Comparison of ENCODE assay signal across 8 mouse cellular contexts in genomic region chr15:8108360-8108965, GRCm38 (mm10). TPM values are rescaled to one million over a fixed set of nuclear protein-coding genes. Genes with fewer than 3 reads are reported as not detected.
DNase-seq lines count a peak whose midpoint lies in the region; ATAC-seq and TF ChIP-seq lines count a peak whose summit lies in the region.

No protein-coding gene starts in this region.

- intact Hi-C loops in left cerebral cortex, adult 2 months (cut with DNase I): loop anchor here (5.0 kb wide), 1 partner anchor 1029 kb away; no protein-coding TSS in a partner anchor
- intact Hi-C loops in left cerebral cortex, postnatal 4 days (cut with DNase I): no loop called here

- TF ChIP-seq CTCF in left cerebral cortex, adult 2 months (IDR thresholded peaks at IDR 0.05): no peak

- H3K36me3 ChIP-seq in embryonic facial prominence, embryonic 13.5 days: peaks cover 19% of the 10 kb centered on the region
- peaks cover 17% of the 10 kb centered on the region for H3K36me3 ChIP-seq in intestine, embryonic 14.5 days (ENCODE audit: control insufficient read depth, insufficient read depth, low read length)
- H3K36me3 ChIP-seq in neural tube, embryonic 12.5 days: peaks cover 13% of the 10 kb centered on the region

- H3K27me3 ChIP-seq in embryonic facial prominence, embryonic 13.5 days: no peaks in the 10 kb centered on the region
- no peaks in the 10 kb centered on the region for H3K27me3 ChIP-seq in intestine, embryonic 14.5 days (replicated peaks; ENCODE audit: control insufficient read depth, insufficient read depth, low read length)
- H3K27me3 ChIP-seq in neural tube, embryonic 12.5 days (replicated peaks): no peaks in the 10 kb centered on the region

- H3K4me1 ChIP-seq in embryonic facial prominence, embryonic 13.5 days: peaks cover 8% of the 10 kb centered on the region
- H3K4me1 ChIP-seq in intestine, embryonic 14.5 days (replicated peaks; ENCODE audit: control insufficient read depth, insufficient read depth, low read length): peaks cover 10% of the 10 kb centered on the region; the same call in 1 of the 2 replicates
- H3K4me1 ChIP-seq in neural tube, embryonic 12.5 days: peaks cover 13% of the 10 kb centered on the region

- peak overlapping the region; percentile 90 for H3K4me3 ChIP-seq in left cerebral cortex, adult 2 months
- peak overlapping the region; percentile 84 for H3K4me3 ChIP-seq in embryonic facial prominence, embryonic 13.5 days
- H3K4me3 ChIP-seq in intestine, embryonic 14.5 days (ENCODE audit: low read depth, low read length): peak overlapping the region; percentile 71
- H3K4me3 ChIP-seq in neural tube, embryonic 12.5 days: peak overlapping the region; percentile 70

- H3K4me2 ChIP-seq in embryonic facial prominence, embryonic 13.5 days: peak overlapping the region; percentile 57
- peak overlapping the region; percentile 89 for H3K4me2 ChIP-seq in intestine, embryonic 14.5 days (ENCODE audit: low read length)
- peak overlapping the region; percentile 64 for H3K4me2 ChIP-seq in neural tube, embryonic 12.5 days (replicated peaks)

- WGBS in embryonic facial prominence, embryonic 13.5 days: 55% methylated on average over 19 of the region's 19 CpGs
- WGBS in intestine, embryonic 14.5 days: 52% methylated on average over 19 of the region's 19 CpGs
- 61% methylated on average over 19 of the region's 19 CpGs for WGBS in neural tube, embryonic 12.5 days

- peak overlapping the region; percentile 87 for H3K9ac ChIP-seq in embryonic facial prominence, embryonic 13.5 days
- H3K9ac ChIP-seq in intestine, embryonic 14.5 days (ENCODE audit: low read length): peak overlapping the region; percentile 85
- peak overlapping the region; percentile 68; the same call in 1 of the 2 replicates for H3K9ac ChIP-seq in neural tube, embryonic 12.5 days

- H3K9me3 ChIP-seq in embryonic facial prominence, embryonic 13.5 days: no peaks in the 10 kb centered on the region
- no peaks in the 10 kb centered on the region for H3K9me3 ChIP-seq in intestine, embryonic 14.5 days (ENCODE audit: control insufficient read depth, low read length)
- H3K9me3 ChIP-seq in neural tube, embryonic 12.5 days: no peaks in the 10 kb centered on the region

- H3K27ac ChIP-seq in left cerebral cortex, adult 2 months: peak overlapping the region; percentile 84; the same call in 1 of the 2 replicates
- H3K27ac ChIP-seq in embryonic facial prominence, embryonic 13.5 days: peak overlapping the region; percentile 68; the same call in 1 of the 2 replicates
- H3K27ac ChIP-seq in intestine, embryonic 14.5 days (ENCODE audit: low read depth): peak overlapping the region; percentile 52
- H3K27ac ChIP-seq in neural tube, embryonic 12.5 days: no peak overlapping the region

- no peak for ATAC-seq in embryonic facial prominence, embryonic 13.5 days (ENCODE audit: insufficient number of reproducible peaks, insufficient read depth, low FRiP score, low TSS enrichment, low read depth)
- no peak for ATAC-seq in intestine, embryonic 14.5 days (replicated peaks; ENCODE audit: low FRiP score, low TSS enrichment, low read depth)
- ATAC-seq in neural tube, embryonic 12.5 days (ENCODE audit: low FRiP score, low read depth): peak; percentile 67
- ATAC-seq in granulocyte monocyte progenitor cell, adult 5-6 weeks (replicated peaks; ENCODE audit: poor library complexity, severe bottlenecking): no peak

- DNase-seq in left cerebral cortex, adult 2 months (ENCODE audit: extremely low spot score in 1 of 2, low spot score in 2 of 2): no peak
- no peak for DNase-seq in left cerebral cortex, postnatal 4 days
- peak; percentile 53 for DNase-seq in intestine, embryonic 14.5 days (ENCODE audit: low spot score)
- no peak for DNase-seq in thymus, postnatal 36 days
- DNase-seq in right cerebral cortex, adult 2 months (ENCODE audit: low spot score in 2 of 2): no peak

RNA-seq across cellular contexts. Expression of gene Nup155, which starts 0.6 kb away (rescaled TPM):
- 10 to 100 TPM; 19.6 to 20.0 TPM for total RNA-seq in left cerebral cortex, adult 2 months (2021)
- 10 to 100 TPM; 32.7 to 34.2 TPM for total RNA-seq in left cerebral cortex, postnatal 4 days (2021)
- 15.9 and 20.2 TPM in 2 replicates for polyA plus RNA-seq in embryonic facial prominence, embryonic 13.5 days (2015; fragmentation: Nextera tagmentation; extraction: Ambion mirVana)
- 23.3 and 25.0 TPM in 2 replicates for polyA plus RNA-seq in intestine, embryonic 14.5 days (2014; fragmentation: Nextera tagmentation; extraction: Ambion mirVana)
- 19.0 and 20.1 TPM in 2 replicates for polyA plus RNA-seq in neural tube, embryonic 12.5 days (2016; fragmentation: Nextera tagmentation; extraction: Ambion mirVana)
- 49.4 and 64.5 TPM in 2 replicates for total RNA-seq in granulocyte monocyte progenitor cell, adult 5-6 weeks (2014; fragmentation: Nextera tagmentation)
- total RNA-seq in granulocyte monocyte progenitor cell, adult 5-6 weeks (2017): 53.8 and 58.3 TPM in 2 replicates

RNA-seq across cellular contexts. Expression of gene Wdr70, which starts 9.5 kb away (rescaled TPM):
- total RNA-seq in left cerebral cortex, adult 2 months (2021): 10 to 100 TPM; 33.0 to 33.2 TPM
- 10 to 100 TPM; 38.0 to 39.6 TPM for total RNA-seq in left cerebral cortex, postnatal 4 days (2021)
- 64.6 and 65.9 TPM in 2 replicates for polyA plus RNA-seq in embryonic facial prominence, embryonic 13.5 days (2015; fragmentation: Nextera tagmentation; extraction: Ambion mirVana)
- 48.0 and 52.5 TPM in 2 replicates for polyA plus RNA-seq in intestine, embryonic 14.5 days (2014; fragmentation: Nextera tagmentation; extraction: Ambion mirVana)
- polyA plus RNA-seq in neural tube, embryonic 12.5 days (2016; fragmentation: Nextera tagmentation; extraction: Ambion mirVana): 63.5 and 69.6 TPM in 2 replicates
- 39.0 and 39.8 TPM in 2 replicates for total RNA-seq in granulocyte monocyte progenitor cell, adult 5-6 weeks (2014; fragmentation: Nextera tagmentation)
- 41.4 and 45.5 TPM in 2 replicates for total RNA-seq in granulocyte monocyte progenitor cell, adult 5-6 weeks (2017)
